Mouse (Mus musculus): ENCODE measurements around the gene Tox3.

The Tox3 gene

GRCm38 (mm10) chr8:90244458-90245145, 103.5 kb downstream of the Tox3 start:
- DNase-seq (ENCODE audit: low spot score in 2 of 2), result no peak

DNA sequence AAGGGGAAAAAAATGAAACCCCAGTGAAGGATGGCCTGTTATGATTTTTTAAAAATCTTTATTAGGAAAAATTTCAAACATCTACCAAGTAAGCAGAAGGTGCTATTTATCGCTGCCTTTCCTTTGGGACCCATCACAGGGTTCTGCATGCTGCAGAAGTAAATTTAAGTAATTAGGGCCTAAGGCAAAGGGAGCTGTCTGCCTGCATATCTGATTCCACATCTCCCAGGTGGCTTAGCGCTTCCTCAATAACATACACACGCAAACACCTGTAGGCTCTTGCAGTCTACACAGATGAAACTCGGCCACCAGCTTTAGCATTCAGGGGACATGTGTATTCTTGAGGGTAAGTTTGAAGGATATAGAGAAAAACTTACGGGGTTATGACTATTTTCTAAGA, 104.2 kb downstream of the Tox3 start:
- no peak for DNase-seq (ENCODE audit: low spot score in 2 of 2)

- DNase-seq (ENCODE audit: low spot score in 2 of 2), result no peak
These were observed 105.8 kb downstream of the Tox3 start for GRCm38 (mm10) chr8:90242351-90242750.

DNA sequence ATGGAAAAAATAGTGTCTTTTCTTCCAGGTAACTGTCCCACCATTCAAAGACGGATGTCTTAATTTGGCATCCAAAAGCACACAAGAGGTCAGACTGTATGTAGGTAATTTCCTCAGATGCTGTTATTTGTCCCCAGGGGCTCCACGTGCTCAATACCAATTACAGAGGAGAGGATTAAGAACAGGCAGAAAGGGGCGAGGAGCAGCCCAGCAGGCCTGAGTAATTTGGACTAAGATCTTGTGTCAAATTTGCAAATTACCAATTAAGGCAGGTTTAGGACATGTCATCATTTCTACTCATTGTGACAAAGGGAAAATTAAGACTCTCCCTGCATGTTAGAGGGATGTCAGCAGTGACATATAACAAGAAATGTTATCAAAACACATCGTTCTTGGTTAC, 106.7 kb downstream of the Tox3 start:
- no peak for DNase-seq (ENCODE audit: low spot score in 2 of 2)

DNA sequence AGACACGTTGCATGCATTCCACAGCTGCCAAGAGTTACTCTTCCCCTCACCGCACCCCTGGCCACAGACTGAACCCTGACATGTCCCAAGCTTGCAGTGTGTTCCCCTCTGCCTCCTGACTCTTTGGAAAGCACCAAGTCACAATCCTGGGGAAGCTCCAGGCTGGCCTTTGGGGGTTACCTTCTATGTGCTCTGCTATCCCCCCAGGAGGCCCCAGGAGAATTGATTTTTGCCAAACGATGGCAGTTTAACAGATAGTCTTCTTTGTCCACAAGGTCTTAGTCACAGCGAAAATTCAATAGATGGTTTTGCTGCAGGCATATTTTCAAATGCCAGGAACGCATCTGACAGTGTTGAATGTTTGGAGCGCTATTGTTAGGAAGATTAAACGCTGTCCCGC, 115.6 kb downstream of the Tox3 start:
- no peak for DNase-seq (ENCODE audit: low spot score in 2 of 2)

DNA sequence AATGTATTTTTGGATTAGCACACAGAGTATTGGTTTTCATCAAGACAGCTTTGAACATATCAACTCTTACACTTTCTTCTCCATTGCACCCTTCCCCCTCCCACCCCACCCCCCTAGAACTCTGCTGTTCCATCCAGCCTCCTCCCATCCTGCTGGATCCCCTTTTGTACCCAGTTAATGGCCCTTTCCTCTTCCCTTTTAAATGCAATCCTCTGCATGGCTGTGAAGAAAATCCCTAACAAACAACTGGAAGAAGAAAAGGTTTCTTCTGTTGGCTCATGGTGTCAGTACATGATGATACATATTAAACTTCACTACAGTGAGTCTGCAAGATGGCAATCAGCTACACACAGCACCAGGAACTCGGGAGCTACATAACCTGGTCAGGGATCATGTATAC, 124.0 kb downstream of the Tox3 start:
- no peak for DNase-seq (ENCODE audit: low spot score in 2 of 2)

DNA sequence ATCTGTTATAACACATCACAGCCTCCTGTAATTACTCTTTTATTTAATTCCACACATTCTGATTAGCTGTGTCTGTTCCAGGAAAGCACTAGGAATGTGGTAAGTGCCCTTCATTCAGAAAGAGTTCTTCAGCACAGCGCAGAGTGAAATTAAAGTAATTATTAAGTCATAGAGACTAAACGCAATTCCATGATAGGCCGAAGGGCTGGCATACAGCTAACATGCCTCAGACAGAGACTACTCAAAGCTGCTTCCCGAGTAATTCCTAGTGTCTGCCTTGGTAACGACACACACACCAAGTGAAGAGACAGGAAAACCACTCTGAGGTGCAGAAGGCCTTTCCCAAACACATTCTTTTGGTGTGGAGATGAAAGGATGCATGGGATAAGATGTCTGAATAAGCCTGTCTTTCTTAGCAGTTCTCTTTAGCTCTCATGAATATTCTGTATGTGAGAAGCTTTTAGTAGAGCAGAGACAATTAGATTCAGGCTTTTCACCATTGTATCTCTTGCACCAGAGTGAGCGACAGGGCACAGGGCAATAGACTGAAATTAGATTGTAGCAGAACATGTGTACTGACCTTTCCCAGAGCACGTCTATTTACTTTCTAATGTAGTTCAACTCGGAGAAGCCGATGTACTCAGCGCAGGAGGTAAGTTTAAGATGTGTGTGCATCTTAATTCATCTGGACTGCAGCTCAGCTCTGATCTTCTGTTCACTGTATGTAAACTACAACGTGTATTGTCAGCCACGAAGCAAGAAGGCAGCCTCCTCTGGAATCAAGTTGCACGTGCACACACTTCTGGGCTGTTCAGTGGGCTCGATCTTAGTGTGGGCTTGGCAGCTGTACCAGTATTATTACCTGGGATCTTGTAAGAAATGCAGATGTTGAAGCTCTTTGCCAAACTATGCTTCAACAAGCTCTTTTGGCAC, 138.8 kb downstream of the Tox3 start:
- no peak for DNase-seq (ENCODE audit: low spot score in 2 of 2)
